Mouse (Mus musculus) ovary, adult 18-20 months (tissue): ENCODE measurements around the gene Psg17.
A peak's percentile ranks its signal among the peaks of the same experiment; 100 is the strongest.
"Not testable (repeated sequence)": the region's sequence is repeated elsewhere in the genome, so short reads cannot be mapped to it uniquely, and the experiment has no call there.

Experiments used
- DNase-seq: peaks from one replicate; pipeline ENCODE4 v3.0.0; 2022; ENCODE audit warnings: low spot score, mixed read lengths

Psg17 gene

DNA sequence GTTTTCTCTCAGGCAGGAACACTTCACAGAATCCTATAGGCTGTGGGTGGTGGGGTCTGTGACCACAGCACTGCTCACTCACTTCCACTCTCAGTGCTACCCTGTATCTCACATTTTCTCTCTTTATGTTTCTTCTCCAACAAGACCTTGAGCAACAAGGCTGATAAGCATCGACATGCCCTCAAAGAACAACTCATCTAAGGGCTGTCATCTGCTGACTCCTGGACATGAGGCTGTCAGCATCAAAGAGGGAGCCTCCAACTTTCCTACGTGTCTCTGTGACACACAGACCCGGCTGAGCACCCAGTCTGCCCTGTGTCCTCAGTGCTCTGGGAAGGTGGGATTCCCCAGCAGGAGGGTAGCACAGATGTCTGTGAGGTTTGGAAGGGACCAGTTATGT, at the start of gene Psg17:
Psg17 (minus strand) TSS at position 101 of the 400 bp plus-strand sequence.
- DNase-seq: no peak

DNA sequence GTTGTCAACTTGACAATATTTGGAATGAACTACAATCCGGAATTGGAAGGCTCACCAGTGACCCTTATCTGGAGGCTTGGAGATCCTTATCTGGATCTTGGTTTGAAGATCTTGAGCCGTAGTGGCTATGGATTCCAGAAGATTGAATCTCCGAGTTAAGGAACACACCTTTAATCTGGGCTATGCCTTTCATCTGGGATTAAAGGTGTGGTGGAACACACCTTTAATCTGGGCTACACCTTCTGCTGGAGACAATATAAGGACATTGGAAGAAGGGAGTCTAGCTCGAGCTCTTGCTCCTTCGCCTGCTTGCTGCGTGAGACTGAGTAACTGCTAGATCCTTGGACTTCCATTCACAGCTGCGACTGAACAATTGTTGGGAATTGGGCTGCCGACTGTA, 49.6 kb upstream of the Psg17 start, which contains the start of gene Pglyrp1:
Pglyrp1 (plus strand) TSS at position 301 of the 400 bp plus-strand sequence.
- not testable (repeated sequence) for DNase-seq

DNA sequence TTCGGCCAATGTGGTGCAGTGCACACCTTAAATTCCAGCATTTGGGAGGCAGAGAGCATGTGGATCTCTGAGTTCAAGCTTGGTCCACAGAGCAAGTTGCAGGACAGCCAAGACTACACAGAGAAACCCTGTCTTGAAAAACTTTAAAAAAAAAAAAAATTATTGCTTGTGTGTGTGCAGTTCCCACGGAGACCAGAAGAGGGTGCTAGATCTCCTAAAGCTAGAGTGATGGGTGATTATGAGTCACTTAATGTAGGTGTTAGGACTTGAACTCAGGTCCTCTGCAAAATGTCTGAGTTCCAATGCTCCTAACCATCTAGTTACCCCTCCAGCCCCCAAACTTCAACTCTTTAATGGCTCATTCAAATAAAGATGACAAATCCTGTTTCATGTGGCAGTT, 47.1 kb upstream of the Psg17 start:
- DNase-seq: no peak

DNA sequence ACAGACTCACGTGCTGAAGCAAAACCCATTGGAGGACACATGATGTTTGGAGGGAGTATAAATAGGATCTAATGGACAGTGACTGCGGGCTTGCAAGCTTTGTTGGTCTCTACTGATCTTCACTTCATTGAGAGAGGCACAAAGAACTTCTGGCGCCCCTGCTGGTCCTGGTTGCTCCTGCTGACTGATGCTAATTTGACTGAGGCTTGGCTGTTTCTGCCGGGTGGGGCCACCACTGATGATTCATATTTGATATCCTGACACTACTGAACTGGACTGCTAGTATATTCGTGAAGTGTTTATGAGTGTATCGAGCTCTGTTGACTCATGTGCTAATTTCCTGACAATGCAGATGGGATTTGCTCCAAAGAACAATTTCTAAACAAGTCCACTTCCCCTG, 41.4 kb upstream of the Psg17 start:
- no peak for DNase-seq

DNA sequence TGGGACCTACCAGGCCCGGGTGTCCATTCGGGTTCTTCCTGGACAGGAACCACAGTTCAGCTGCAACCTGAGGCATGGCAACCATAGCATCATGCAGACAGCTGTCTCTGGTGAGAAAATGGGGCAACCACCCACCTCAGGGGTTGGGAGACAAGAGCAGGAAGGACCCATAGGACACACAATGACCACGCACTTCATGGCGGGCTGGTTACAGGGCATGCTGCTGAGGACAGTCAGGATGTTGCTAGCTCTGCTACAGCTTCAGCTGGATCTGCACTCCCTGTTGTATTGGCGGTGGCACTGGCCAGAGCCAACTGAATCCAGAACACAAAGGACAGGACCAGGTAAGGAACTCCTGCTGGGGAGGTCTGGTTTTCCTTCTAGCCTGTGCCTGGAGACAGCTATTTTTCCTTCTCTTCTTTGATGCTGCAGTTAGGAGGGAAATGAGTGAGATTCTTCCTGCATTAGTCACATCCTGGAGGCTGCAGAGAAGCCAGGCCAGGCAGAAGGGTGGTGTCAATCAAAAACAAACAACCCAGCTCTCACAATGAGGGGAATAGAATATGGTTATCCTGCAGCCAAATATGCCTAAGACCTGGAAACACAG, 37.0 kb upstream of the Psg17 start:
- DNase-seq: no peak

DNA sequence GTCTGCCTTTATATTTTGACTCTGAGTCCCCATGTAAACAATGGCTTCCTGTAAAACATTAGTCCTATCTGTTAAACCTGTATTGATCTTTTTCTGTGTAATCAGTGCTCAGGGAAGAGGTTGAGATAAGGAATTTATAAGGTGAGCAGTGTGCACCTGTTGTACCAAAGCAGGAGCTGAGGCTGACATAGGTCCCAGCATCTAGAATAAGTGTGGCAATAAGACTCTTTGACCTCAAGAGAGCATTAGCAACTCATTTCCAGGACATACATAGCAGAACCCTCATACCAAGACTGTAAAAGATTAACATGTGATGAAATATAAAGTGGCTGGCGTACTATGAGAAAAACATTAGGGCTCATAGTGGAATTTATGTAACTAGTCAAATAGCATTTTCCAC, 27.0 kb upstream of the Psg17 start:
- no peak for DNase-seq

DNA sequence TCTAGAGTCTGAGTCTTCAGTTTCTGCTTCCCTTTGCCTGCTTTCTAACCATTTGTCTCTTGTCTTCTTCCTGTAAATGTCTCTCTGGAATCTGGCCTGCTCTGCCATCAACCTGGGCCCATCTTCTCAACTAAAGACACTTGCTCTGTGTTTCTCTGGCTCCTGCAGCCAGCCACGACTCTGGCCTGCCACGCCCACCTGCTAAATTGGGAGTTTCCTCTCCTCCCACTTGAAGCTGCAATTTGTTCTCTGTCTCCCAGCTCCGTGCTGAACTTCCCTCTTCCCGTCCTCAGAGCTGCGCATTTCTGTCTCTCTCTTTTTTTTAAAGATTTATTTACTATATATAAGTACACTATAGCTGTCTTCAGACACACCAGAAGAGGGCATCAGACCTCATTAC, 23.4 kb upstream of the Psg17 start:
- DNase-seq: no peak

DNA sequence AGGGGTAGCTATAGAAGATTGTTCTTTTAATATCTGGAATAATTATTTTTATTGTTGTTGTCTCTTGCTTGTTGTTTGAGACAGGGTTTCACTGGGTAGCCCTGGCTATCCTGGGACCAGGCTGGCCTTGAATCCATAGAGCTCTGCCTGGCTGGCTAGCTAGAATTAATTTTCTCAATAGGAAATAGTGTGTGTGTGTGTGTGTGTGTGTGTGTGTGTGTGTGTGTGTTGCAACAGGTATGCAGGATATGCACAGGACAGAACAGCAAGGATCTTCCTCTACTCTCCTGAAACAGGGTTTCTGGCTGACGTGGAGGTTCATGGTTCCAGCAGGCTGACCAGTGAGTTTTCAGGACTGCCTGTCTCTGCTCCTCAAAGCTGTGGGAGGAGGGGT, 19.8 kb upstream of the Psg17 start:
- no peak for DNase-seq

DNA sequence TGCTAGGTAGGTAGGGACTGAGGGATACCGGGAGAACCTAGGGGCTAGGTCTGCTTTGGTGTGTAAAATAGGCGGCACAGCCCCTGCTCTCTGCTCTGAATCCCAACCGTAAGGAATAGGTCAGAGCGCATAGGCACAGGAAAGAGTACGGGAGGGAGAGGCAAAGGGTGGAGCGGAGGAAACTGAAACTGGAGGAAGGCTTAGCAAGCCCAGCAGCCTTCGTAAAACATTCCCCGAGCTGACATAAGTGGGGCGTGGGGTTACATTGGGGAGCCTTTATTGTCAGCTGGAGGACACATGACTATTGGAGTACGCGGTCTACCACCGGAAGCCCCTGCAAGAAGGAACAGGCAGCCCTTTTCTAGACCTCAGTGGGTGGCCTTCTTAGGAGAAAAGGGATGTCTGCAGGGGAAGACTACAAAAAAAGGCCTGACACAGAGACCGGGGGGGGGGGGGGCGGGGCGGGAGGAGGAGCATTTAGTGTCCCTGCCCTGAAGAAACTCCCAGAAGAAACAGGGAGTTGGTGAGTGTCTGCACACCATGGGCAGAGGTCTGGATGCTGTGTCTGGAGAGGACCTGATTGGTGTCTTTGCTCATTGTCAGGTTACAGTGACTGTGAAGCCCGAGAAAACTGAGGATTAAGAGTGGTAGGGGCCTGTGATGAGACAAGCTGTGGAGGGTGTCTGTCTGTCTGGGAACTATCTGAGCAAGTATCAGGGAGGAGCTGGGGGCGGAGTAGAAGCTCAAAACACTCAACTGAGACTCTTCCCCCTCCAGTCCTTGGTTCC, 19.2 kb upstream of the Psg17 start:
- peak; percentile 25 for DNase-seq

DNA sequence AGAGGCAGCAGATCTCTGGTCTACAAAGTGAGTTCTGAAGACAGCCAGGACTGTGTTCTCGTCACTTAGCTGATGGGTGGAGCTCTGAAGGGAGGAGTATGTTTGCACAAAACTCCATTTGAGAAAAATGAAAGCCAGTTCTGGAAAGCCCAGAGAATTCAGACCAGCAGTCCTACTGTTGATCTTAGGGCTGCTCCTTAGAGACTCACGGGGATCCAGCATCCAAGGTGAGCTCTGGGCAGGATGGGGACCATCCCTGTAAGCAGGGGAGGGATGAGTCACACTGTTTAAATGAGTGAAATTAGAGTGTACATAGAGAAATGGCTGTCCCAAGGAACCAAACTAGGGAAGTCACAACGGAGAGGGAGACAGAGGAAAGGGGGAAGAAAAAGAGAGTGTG, 18.5 kb upstream of the Psg17 start, which contains the start of gene Mill2:
Mill2 (plus strand) TSS at position 102 of the 400 bp plus-strand sequence.
- DNase-seq: no peak

DNA sequence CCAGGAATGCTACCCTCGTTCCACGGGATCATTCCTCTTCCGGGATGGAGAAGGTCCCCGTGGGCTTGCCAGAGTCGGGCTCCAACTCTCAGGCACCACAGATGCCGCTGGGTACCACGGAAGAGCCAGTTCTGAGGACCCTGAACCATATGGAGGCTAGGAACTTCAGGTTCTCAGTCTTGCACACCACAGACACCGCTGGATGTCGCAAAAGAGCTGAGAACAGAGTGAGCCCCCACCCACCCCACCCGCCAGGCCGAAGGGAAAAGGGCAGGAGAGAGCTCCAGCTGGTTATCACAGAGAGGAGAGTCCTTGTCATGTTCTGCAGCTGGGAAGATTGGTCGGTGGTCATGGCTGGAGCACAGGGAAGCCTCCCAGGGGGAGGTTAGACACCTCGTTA, 10.9 kb upstream of the Psg17 start:
- DNase-seq: no peak

DNA sequence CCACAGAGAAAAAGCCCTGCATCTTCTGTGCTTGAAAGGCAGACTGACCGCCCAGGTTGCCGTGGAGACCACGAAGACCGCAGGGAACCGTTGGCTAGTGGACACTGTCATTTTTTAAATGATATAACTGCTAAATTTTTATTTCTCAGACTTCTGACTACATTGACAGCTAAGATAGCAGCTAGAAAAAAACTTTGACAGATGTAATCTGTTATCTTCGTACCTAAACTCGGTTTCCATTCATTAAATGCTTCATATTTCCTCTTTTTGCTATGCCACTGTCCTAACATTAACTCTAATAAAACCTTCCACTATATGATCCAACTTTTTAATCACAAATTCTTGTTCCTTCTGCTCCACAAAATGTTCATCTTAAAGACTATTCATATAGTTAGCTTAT, 8.1 kb upstream of the Psg17 start:
- DNase-seq: no peak

DNA sequence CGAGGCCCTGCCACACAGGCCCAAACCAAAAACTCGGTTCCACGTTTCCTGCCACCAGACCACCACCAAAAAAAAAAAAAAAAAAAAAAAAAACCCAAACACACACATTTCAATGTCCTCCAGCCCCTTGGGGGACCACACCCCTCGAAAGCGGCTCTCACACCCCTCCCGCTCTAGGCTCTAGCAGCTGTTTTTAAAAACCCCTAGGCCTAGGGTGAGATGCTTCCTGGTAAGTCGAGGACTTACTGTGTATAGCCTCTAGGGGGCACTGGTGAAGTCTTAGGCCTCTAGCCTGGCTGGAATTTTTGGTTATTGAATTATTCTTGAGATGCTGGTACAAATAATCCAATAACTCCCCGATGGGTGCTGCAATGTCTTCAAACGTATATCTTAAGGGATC, 7.2 kb upstream of the Psg17 start:
- no peak for DNase-seq

DNA sequence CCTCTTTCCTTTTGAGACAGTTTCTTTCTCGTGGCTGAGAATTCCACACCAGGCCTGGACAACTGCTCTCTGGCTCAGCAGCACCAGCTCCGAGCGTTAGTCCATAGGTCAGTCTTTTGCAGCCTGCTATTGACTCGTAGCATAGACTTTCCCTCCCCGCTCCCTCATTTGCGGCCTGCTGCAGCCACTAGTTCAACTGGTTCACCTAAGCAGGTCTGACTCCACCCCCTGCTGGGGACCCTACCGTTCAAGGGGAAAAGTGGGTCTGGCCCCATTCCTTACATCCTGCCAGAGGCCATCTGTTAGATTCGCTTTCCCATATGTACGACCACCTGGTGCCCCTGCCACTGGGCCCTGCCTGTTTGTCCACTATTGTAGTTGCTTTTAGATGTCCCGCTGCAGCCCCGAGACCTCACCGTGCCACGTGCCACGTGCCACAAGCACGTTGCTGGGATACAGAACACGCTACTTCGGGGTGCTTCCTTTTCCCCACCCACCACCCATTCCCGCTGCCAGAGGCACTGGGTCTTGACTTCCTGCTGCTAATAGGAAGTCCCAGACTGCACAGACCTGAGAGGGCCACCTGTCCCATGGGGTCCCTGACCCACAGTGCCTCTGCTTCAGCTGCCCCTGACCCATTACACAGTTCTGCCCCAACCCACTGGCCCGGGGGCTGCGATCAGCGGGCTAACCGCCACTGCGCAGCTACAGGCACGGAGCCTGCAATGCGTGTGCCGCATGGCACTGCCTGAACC, 6.6 kb upstream of the Psg17 start:
- no peak for DNase-seq

DNA sequence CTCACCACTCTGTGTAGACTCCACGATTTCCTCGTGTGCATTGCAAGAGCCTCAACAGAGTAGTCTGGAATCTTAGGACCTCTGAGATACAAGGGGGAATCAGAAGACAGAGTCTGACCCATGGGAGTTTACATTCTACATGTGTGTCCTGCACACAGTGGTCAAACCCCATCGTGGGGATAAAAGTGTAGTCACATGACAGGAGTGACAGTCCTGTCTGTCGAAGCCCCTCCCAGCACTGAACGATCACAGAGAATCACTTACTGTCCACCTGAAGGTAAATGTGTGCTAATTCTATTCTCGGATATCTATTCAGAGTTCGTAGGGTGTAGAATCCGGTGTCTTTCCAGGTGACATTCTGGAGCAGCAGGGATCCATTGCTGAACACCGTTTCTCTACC, 3.1 kb downstream of the Psg17 start:
- no peak for DNase-seq

DNA sequence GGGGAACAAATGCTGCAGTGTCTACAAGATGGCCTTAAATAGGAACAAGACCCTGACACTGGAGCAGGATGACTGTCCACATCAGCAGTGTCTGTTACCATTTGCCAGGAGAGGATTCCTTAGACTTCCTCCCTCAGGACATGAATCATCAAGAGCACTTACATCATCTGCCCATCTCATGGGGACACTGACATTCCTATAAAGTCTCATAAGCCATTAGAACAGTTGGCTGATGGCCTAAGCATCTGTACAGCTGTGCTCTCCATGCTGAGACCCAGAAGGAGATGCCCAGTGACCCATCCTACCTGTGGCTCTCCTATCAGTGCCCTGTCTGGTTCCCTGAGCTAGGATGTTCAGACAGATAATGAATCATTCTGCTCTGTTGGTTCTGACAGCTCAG, 17.9 kb downstream of the Psg17 start:
- DNase-seq: no peak

DNA sequence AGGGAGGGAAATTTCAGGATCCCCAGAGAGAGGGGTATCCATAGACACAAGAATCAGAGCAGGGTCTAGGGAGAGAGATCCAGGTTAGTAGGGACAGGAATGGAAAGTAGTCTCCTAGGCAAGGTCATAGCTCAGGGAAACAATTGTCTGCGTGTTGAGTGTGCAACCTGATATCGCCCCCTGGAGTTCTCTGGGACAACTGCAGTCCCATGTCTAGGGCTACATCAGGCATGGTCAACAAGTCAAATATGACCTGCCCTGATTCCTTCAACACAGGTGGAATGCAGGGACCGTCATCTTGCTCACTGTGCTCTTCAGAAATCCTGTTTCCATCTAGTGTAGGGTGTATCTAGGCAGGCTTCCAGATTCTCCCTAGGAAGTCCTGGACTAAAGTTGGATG, 22.3 kb downstream of the Psg17 start:
- DNase-seq: no peak

DNA sequence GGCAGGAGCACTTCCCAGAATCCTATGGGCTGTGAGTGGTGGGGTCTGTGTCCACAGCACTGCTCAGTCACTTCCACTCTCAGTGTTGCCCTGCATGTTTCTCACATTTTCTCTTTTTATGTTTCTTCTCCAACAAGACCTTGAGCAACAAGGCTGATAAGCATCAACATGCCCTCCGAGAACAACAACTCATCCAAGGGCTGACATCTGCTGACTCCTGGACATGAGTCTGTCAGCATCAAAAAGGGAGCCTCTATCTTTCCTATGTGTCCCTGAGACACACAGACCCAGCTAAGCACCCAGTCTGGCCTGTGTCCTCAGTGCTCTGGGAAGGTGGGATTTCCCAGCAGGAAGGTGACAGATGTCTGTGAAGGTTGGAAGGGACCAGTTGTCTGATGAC, 23.0 kb downstream of the Psg17 start, which contains the start of gene Psg19:
Psg19 (minus strand) TSS at position 101 of the 400 bp plus-strand sequence.
- DNase-seq: no peak

DNA sequence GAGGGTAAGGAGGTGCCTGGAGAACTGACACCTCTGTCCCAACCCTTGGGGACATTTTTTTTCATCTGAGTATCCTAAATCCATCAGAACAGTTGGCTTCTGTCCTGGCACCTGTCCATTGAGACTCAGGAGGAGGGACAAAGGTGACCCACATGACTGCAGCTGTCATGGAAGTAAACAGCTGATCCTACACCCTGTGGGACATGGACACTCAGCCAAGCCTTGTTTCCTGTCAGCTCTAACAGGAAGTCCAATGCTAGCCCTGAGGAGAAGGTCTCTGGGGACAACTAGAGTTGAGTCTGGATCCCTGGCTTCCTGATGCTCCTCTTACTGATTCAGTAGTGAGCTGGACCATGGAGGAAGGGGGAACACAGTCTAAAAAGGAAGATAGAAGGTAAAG, 30.7 kb downstream of the Psg17 start:
- DNase-seq: not testable (repeated sequence)

DNA sequence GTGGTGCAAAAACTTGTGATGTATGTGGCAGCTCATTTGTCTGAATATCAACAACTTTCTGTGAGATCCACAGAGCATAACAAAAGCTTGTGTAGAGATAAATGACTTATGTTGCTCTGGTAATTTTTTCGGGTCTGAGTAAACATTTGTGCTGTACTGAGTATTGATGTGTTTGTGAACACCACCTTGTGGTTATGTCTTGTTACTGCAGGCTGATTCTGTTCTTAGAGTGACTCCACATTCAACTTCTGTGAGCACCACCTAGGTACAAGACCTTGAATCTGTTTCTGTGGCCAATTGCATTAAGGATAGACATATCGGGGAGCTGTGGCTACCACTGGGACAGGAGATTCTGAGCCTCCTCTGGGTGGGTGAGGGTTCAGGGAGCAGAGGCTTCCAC, 40.1 kb downstream of the Psg17 start:
- DNase-seq: not testable (repeated sequence)

DNA sequence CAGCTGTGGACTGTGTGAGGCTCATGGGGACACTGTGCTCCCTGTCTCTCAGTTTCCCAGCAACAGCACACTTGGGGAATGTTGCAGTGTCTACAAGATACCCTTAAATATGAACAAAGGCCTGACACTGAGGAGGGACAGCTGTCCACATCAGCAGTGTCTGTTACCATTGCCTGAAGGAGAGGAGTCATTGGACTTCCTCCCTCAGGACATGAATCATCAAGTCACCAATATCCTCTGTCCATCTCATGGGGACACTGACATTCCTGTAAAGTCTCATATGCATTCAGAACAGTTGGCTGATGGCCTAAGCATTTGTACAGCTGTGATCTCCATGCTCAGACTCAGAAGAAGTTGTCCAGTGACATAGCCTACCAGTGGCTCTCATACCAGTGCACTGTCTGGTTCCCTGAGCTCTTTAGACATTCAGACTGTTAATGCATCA, 42.0 kb downstream of the Psg17 start:
- no peak for DNase-seq
